Mouse (Mus musculus) Patski (cell line): ENCODE data around the gene Eefsec. TPM values are rescaled to one million over a fixed set of nuclear protein-coding genes. Genes with fewer than 3 reads are reported as not detected.

Experiments used
- ATAC-seq: fragments of 100-300 bp; one replicate; pipeline ENCODE4 v1.8.0; 2021
- CTCF ChIA-PET: fragments of 350-600 bp; sonication (Branson Sonifier 250); formaldehyde crosslinking; loops from one replicate; lab custom pipeline; 2022; ENCODE audit warnings: inconsistent platforms; lab: Charles Lee
- POLR2A ChIA-PET: fragments of 350-600 bp; sonication (Branson Sonifier 250); formaldehyde crosslinking; loops from one replicate; lab custom pipeline; 2022; ENCODE audit warnings: antibody characterized with exemption, inconsistent platforms; lab: Charles Lee
- DNase-seq: peaks from one replicate; pipeline ENCODE4 v3.0.0-alpha.2; 2011; ENCODE audit warnings: low read depth, low spot score
- H3K27me3 ChIP-seq: fragments of 371-371 bp; one replicate; pipeline ENCODE4 v1.5.1; 2021
- CTCF ChIP-seq: fragments of 100-300 bp; IDR thresholded peaks from one replicate; pipeline ENCODE4 v1.5.1; 2021
- in situ Hi-C: fragments of 300-500 bp; cut with MboI; formaldehyde crosslinking; loops from 3 replicates; pipeline ENCODE4 v1.11.1; 2018; ENCODE audit warnings: low pct_unique_long_range_greater_than_20kb, mixed read lengths
- polyA plus RNA-seq: library from polyadenylated mRNA; unstranded; gene quantifications from one replicate; pipeline ENCODE4 v1.2.3, GENCODE M21; 2021

Gene Eefsec
- polyA plus RNA-seq, 1 experiment from 2014 or later: 14.9 TPM

DNA sequence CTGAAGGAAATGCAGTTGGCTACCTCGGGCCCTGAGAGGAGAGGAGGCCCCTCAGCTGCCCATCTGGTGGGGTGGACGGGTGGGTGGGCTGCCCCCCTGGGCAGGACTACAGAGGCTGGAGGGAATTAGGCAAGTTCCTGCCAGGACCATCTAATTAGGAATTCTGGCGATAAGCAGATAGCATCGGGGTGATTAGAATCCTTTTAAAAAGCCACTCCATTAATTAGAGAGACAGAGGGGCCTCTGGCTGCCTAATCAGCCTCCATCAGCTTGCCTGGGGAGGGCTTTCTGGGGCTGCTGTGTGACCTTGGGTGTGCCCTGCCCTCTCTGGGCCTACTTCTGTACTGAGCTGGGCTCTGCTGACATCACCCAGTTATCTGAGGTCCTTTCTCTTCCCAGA is 227.2 kb downstream of the Eefsec start:
- TF ChIP-seq CTCF: no peak
- DNase-seq (no peak), ATAC-seq (no peak)
- POLR2A ChIA-PET: no interaction called here
- CTCF ChIA-PET: no interaction called here
- in situ Hi-C loops: no loop called here
- no peaks in the 10 kb centered on the region for H3K27me3 ChIP-seq

DNA sequence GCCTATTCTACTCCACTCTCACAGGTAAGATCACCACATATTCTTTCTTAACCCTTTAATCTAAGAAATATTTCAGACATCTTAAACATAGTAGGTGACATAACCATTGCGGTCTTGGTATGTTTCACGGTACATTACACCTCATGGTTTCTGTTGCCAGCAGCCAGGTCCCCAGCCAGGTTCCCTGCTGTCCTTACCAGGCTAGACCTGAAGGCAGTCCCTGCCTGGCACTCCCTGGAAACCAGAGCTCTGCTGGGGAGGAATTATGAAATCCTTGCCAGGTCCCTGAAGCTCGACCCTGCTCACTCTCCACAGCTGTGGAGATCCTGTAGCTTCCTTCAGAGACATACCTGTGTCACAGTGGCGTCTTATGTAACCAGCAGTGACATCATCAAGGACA is 230.1 kb downstream of the Eefsec start:
- peak; percentile 57 for DNase-seq
- peak; percentile 75 for ATAC-seq
- CTCF ChIA-PET: no interaction called here
- TF ChIP-seq CTCF: no peak
- H3K27me3 ChIP-seq: no peaks in the 10 kb centered on the region
- in situ Hi-C loops: no loop called here
- POLR2A ChIA-PET: no interaction called here

DNA sequence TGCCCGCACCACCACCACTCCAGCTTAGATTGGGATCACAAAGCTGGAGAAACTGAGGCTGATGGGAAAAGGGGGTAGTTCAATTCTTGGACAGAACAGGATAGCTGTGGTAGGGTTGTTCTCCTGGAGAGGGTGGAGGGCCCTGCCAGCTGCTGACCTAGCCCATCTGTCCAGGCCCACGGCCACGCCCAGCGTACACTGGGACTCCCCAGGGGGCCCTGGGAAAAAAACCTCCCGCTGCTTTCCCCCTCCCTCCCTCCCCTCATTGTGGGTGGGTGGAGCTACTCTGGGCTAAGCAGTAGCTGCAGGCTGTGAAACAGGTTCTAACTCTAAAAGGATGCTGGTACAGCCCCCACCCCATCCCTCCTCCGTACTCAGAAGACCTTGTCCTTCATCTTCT is 230.5 kb downstream of the Eefsec start:
- no peak for ATAC-seq
- in situ Hi-C loops: no loop called here
- TF ChIP-seq CTCF: no peak
- no peaks in the 10 kb centered on the region for H3K27me3 ChIP-seq
- CTCF ChIA-PET: no interaction called here
- POLR2A ChIA-PET: no interaction called here
- no peak for DNase-seq

DNA sequence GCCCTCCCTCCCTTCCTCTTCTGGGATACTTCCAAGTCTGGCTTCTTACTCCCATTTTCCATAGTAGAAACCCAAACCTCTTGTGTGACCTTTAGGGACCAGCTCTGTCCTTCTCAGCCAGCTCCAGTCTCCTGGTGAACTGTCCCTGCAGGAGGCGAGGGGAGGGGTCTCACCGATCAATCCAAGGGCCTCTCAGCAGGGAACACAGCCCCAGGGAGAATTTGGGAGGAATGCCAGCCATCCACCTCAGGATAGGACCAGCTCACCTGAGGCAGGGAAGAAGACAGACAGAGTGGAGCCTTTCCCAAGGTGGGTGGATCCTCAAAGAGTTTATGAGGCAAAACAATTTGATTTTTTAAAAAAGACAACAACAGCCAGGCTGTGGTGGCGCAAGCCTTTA is 236.2 kb downstream of the Eefsec start:
- DNase-seq (no peak), ATAC-seq (no peak)
- H3K27me3 ChIP-seq: no peaks in the 10 kb centered on the region
- CTCF ChIA-PET: no interaction called here
- in situ Hi-C loops: no loop called here
- POLR2A ChIA-PET: no interaction called here
- TF ChIP-seq CTCF: no peak

DNA sequence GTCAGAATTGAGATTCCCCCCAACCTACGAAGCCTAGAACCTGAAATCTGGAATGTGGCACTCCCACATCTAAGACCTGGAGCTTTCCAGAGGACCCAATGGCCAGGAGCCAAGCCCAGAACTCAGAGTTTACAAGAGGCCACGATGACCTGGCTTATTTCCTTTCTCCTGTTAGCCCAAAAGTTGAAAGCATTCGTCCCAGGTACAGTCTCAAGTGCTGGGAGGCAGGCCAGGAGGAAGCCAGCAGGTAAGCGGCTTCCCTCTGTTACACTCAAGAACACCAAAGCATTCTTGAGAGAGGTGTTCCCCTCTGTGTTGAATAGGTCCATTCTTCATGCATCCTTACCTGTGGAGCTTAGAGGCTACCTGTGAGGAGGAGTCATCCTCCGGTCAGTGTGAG is 236.9 kb downstream of the Eefsec start:
- ChIA-PET POLR2A (no interaction called here), CTCF (no interaction called here)
- ATAC-seq: no peak
- no peak for TF ChIP-seq CTCF
- in situ Hi-C loops: no loop called here
- DNase-seq: no peak
- H3K27me3 ChIP-seq: no peaks in the 10 kb centered on the region

DNA sequence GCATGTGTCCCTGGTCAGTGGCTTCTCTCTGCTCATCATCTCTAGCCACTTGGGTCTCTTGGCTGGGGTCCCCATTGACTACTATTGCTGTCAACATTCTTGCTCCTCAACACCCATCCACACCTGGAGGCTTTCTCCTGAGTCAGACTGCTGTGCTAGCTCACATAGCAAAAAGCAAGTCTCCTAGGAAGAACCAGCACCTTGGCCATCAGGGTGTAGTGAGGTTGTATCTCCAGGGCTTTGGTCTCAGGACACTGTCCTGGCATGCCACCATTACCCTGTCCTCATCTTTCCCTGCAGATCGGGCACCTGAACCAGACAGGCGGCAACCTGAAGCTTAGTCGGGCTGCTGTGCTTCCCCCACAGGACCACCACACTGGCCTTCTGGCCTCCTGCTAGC is 238.0 kb downstream of the Eefsec start:
- no peak for DNase-seq
- no peaks in the 10 kb centered on the region for H3K27me3 ChIP-seq
- CTCF ChIA-PET: no interaction called here

DNA sequence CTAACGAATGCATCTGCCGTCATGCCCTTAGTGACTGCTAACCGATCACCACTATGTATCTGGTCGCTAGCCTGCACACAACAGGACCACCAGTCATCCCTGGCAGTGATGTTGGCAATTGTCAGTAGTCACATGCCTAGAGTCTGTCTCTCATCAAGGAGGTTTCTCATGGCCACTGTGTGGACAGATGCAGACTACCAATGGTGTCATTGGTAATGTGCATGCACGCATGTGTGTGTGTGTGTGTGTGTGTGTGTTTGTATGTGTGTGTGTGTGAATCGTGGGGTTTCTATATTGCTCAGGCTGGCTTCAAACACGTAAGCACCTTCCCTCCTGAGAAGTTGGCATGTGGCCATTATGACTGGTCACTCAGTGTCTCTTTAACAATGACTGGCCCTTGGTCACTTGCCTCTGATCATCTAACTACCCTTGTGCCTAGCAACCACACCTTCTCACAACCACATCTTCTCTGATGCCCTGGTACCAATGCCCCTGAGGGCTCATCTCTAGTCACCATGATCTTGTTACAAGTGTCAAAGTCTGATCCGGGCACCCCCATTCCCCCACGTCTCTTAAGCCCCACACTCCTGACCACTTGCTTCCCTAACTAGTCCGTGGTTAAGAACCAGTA is 238.8 kb downstream of the Eefsec start:
- CTCF ChIA-PET: no interaction called here
- ATAC-seq (no peak), DNase-seq (no peak)
- in situ Hi-C loops: no loop called here
- TF ChIP-seq CTCF: no peak
- POLR2A ChIA-PET: no interaction called here
- no peaks in the 10 kb centered on the region for H3K27me3 ChIP-seq

More for the DNA sequence above, 238.0 kb downstream of the Eefsec start:
- no peak for TF ChIP-seq CTCF
- in situ Hi-C loops: no loop called here
- ATAC-seq: no peak
- POLR2A ChIA-PET: interaction anchor here (0.6 kb wide), 1 partner anchor 1437 kb away, joined by 3 read pairs; no protein-coding TSS in a partner anchor

Other genes with a start within 250 kb of the Eefsec start
- not detected for gene Dnajb8, start 224.3 kb downstream of the Eefsec start, polyA plus RNA-seq
- gene Ruvbl1, start 18.9 kb upstream of the Eefsec start, polyA plus RNA-seq: 76.2 TPM
- 191 TPM for gene Sec61a1, start 72.4 kb upstream of the Eefsec start, polyA plus RNA-seq
- 0.53 TPM for gene Kbtbd12, start 191.4 kb upstream of the Eefsec start, polyA plus RNA-seq